Mouse (Mus musculus) forebrain, embryonic 14.5 days (tissue): Measurements from ENCODE around the gene Traf5. TPM values are rescaled to one million over a fixed set of nuclear protein-coding genes. Genes with fewer than 3 reads are reported as not detected.

Experiments used
- ATAC-seq: fragments of 200-750 bp; cut with Nextera tagmentation; 2 replicates; pipeline ENCODE4 v1.8.0; 2017; ENCODE audit warnings: mild to moderate bottlenecking, moderate library complexity
- DNase-seq: peaks from one replicate; pipeline ENCODE4 v3.0.0-alpha.2; 2015; ENCODE audit warnings: low spot score
- H3K27ac ChIP-seq: fragments of 300-500 bp; sonication (generic); 2 replicates; pipeline ENCODE4 v1.5.1; 2014; ENCODE audit warnings: low read depth, mild to moderate bottlenecking, control low read depth, low read length, moderate library complexity
- H3K27me3 ChIP-seq: fragments of 300-500 bp; sonication (generic); replicated peaks from 2 replicates; pipeline ENCODE4 v1.6.1; 2014; ENCODE audit warnings: low read length, control low read depth, mixed read lengths; ENCODE audit not compliant: control insufficient read depth, insufficient read depth
- H3K36me3 ChIP-seq: fragments of 300-500 bp; sonication (generic); 2 replicates; pipeline ENCODE4 v1.6.1; 2014; ENCODE audit warnings: low read length, control low read depth; ENCODE audit not compliant: control insufficient read depth, insufficient read depth
- H3K4me1 ChIP-seq: fragments of 300-500 bp; sonication (generic); 2 replicates; pipeline ENCODE4 v1.6.1; 2014; ENCODE audit warnings: antibody characterized with exemption, low read length, control low read depth; ENCODE audit not compliant: control insufficient read depth, insufficient read depth
- H3K4me2 ChIP-seq: fragments of 300-500 bp; sonication (generic); 2 replicates; pipeline ENCODE4 v1.6.1; 2014; ENCODE audit warnings: mild to moderate bottlenecking, control low read depth, low read length
- H3K4me3 ChIP-seq: fragments of 300-500 bp; sonication (generic); 2 replicates; pipeline ENCODE4 v1.5.1; 2014; ENCODE audit warnings: low read depth, low read length, control low read depth
- H3K9ac ChIP-seq: fragments of 300-500 bp; sonication (generic); 2 replicates; pipeline ENCODE4 v1.6.1; 2014; ENCODE audit warnings: mild to moderate bottlenecking, low read length, control low read depth, moderate library complexity
- H3K9me3 ChIP-seq: fragments of 300-500 bp; sonication (generic); replicated peaks from 2 replicates; pipeline ENCODE4 v1.6.1; 2016; ENCODE audit warnings: low read length, control low read depth, mixed read lengths; ENCODE audit not compliant: control insufficient read depth
- WGBS: fragments of 180-500 bp; shearing (Covaris S2); extraction: QIAGEN DNeasy Blood & Tissue Kit; methylation state at CpG from one replicate; pipeline ENCODE4 v1.1.7; 2014; 5-methylcytosine and 5-hydroxymethylcytosine counted together
- polyA plus RNA-seq: library from polyadenylated mRNA; unstranded; fragments of >200 nt; fragmentation: Nextera tagmentation; extraction: Ambion mirVana; gene quantifications from 2 replicates; pipeline ENCODE4 v1.2.1, GENCODE M21; 2014

Traf5 gene
- polyA plus RNA-seq, 1 experiment from 2014 or later = 3.3 TPM

GRCm38 (mm10) chr1:192072426-192072825, 19.9 kb downstream of the Traf5 start:
- no peaks in the 10 kb centered on the region for H3K36me3 ChIP-seq
- no peak overlapping the region for H3K9ac ChIP-seq
- no peak overlapping the region for H3K27ac ChIP-seq
- H3K9me3 ChIP-seq = no peaks in the 10 kb centered on the region
- ATAC-seq (no peak), DNase-seq (no peak)
- H3K4me3 ChIP-seq = no peak overlapping the region
- whole genome bisulfite sequencing = 84% methylated on average over 1 of the region's 1 CpGs
- 0 out of 2 replicates have a peak, but pooled peaks cover 5% of the 10 kb centered on the region for H3K4me1 ChIP-seq
- no peaks in the 10 kb centered on the region for H3K27me3 ChIP-seq
- no peak overlapping the region for H3K4me2 ChIP-seq

- ATAC-seq (no peak), DNase-seq (no peak)
- no peaks in the 10 kb centered on the region for H3K36me3 ChIP-seq
- 0 out of 2 replicates have a peak, but pooled peaks cover 5% of the 10 kb centered on the region for H3K4me1 ChIP-seq
- no peak overlapping the region for H3K9ac ChIP-seq
- no peak overlapping the region for H3K4me2 ChIP-seq
- 71% methylated on average over 3 of the region's 3 CpGs for WGBS
- no peak overlapping the region for H3K4me3 ChIP-seq
- no peak overlapping the region for H3K27ac ChIP-seq
- H3K9me3 ChIP-seq = no peaks in the 10 kb centered on the region
- no peaks in the 10 kb centered on the region for H3K27me3 ChIP-seq
Observed at GRCm38 (mm10) chr1:192070618-192071051, 21.7 kb downstream of the Traf5 start.

- DNase-seq (no peak), ATAC-seq (no peak)
- H3K4me2 ChIP-seq = no peak overlapping the region
- H3K4me3 ChIP-seq = no peak overlapping the region
- WGBS = 76% methylated on average over 13 of the region's 13 CpGs
- H3K9me3 ChIP-seq = no peaks in the 10 kb centered on the region
- 0 out of 2 replicates have a peak, but pooled peaks cover 5% of the 10 kb centered on the region for H3K4me1 ChIP-seq
- no peaks in the 10 kb centered on the region for H3K36me3 ChIP-seq
- H3K27ac ChIP-seq = no peak overlapping the region
- no peak overlapping the region for H3K9ac ChIP-seq
- no peaks in the 10 kb centered on the region for H3K27me3 ChIP-seq
Observed at GRCm38 (mm10) chr1:192069971-192070591, 22.3 kb downstream of the Traf5 start.

- DNase-seq (no peak), ATAC-seq (no peak)
- Histone ChIP-seq H3K4me1 (no peaks in the 10 kb centered on the region), H3K27ac (no peak overlapping the region), H3K4me3 (no peak overlapping the region), H3K9ac (no peak overlapping the region), H3K27me3 (no peaks in the 10 kb centered on the region), H3K36me3 (no peaks in the 10 kb centered on the region), H3K9me3 (no peaks in the 10 kb centered on the region), H3K4me2 (no peak overlapping the region)
- WGBS = 66% methylated on average over 2 of the region's 2 CpGs
Observed at GRCm38 (mm10) chr1:192068188-192068587, 24.2 kb downstream of the Traf5 start.

GRCm38 (mm10) chr1:192066956-192067355, 25.4 kb downstream of the Traf5 start:
- no peak overlapping the region for H3K4me3 ChIP-seq
- ATAC-seq (no peak), DNase-seq (no peak)
- H3K4me2 ChIP-seq = no peak overlapping the region
- WGBS = 97% methylated on average over 3 of the region's 3 CpGs
- no peaks in the 10 kb centered on the region for H3K9me3 ChIP-seq
- no peak overlapping the region for H3K27ac ChIP-seq
- no peaks in the 10 kb centered on the region for H3K36me3 ChIP-seq
- H3K27me3 ChIP-seq = no peaks in the 10 kb centered on the region
- no peaks in the 10 kb centered on the region for H3K4me1 ChIP-seq
- H3K9ac ChIP-seq = no peak overlapping the region

- DNase-seq (no peak), ATAC-seq (no peak)
- no peak overlapping the region for H3K9ac ChIP-seq
- H3K27ac ChIP-seq = no peak overlapping the region
- H3K4me1 ChIP-seq = no peaks in the 10 kb centered on the region
- no peaks in the 10 kb centered on the region for H3K9me3 ChIP-seq
- H3K36me3 ChIP-seq = no peaks in the 10 kb centered on the region
- 93% methylated on average over 8 of the region's 8 CpGs for WGBS
- H3K27me3 ChIP-seq = no peaks in the 10 kb centered on the region
- no peak overlapping the region for H3K4me2 ChIP-seq
- no peak overlapping the region for H3K4me3 ChIP-seq
Observed at GRCm38 (mm10) chr1:192063209-192063946, 29.0 kb downstream of the Traf5 start.

GRCm38 (mm10) chr1:192062682-192063081, 29.7 kb downstream of the Traf5 start:
- Histone ChIP-seq H3K9me3 (no peaks in the 10 kb centered on the region), H3K4me1 (no peaks in the 10 kb centered on the region), H3K4me2 (no peak overlapping the region), H3K27me3 (no peaks in the 10 kb centered on the region), H3K9ac (no peak overlapping the region), H3K36me3 (no peaks in the 10 kb centered on the region), H3K4me3 (no peak overlapping the region), H3K27ac (no peak overlapping the region)
- ATAC-seq (no peak), DNase-seq (no peak)
- WGBS = 90% methylated on average over 14 of the region's 14 CpGs

GRCm38 (mm10) chr1:192061666-192062306, 30.6 kb downstream of the Traf5 start:
- Histone ChIP-seq H3K36me3 (no peaks in the 10 kb centered on the region), H3K4me1 (no peaks in the 10 kb centered on the region), H3K4me3 (no peak overlapping the region), H3K27me3 (no peaks in the 10 kb centered on the region), H3K9ac (no peak overlapping the region), H3K27ac (no peak overlapping the region), H3K4me2 (no peak overlapping the region), H3K9me3 (no peaks in the 10 kb centered on the region)
- 80% methylated on average over 4 of the region's 4 CpGs for WGBS
- ATAC-seq (no peak), DNase-seq (no peak)

GRCm38 (mm10) chr1:192058911-192059310, 33.4 kb downstream of the Traf5 start:
- Histone ChIP-seq H3K9me3 (no peaks in the 10 kb centered on the region), H3K27me3 (no peaks in the 10 kb centered on the region), H3K36me3 (no peaks in the 10 kb centered on the region), H3K9ac (no peak overlapping the region), H3K4me3 (no peak overlapping the region), H3K27ac (no peak overlapping the region), H3K4me1 (no peaks in the 10 kb centered on the region), H3K4me2 (no peak overlapping the region)
- no peak for ATAC-seq
- 76% methylated on average over 10 of the region's 10 CpGs for WGBS
- no peak for DNase-seq
